Mouse (Mus musculus) liver, adult 10 weeks (tissue): ENCODE results near the gene Speer1. TPM values are rescaled to one million over a fixed set of nuclear protein-coding genes. Genes with fewer than 3 reads are reported as not detected.

ENCODE experiments used
- polyA plus RNA-seq: library from polyadenylated mRNA; stranded (reverse); fragments of 350-450 nt; fragmentation: Illumina TruSeq; extraction: RNeasy Lipid Tissue Mini Kit (QIAGEN cat#74804); gene quantifications from one replicate; pipeline ENCODE4 v1.2.3, GENCODE M21; 2014; ENCODE audit warnings: low read depth, low replicate concordance

Speer1 gene
- not detected for polyA plus RNA-seq

GRCm38 (mm10) chr5:11341216-11341615 is at the start of gene Speer1:
Gene Speer1, plus strand, starts transcription at chr5:11341516.

Other genes with a start within 250 kb of the Speer1 start
- gene Gm8879, start 213.9 kb upstream of the Speer1 start, polyA plus RNA-seq, result not detected
- gene Gm5861, start 158.4 kb upstream of the Speer1 start, polyA plus RNA-seq, result not detected
- gene Gm8890, start 85.5 kb upstream of the Speer1 start, polyA plus RNA-seq, result not detected
- gene Gm8897, start 74.9 kb downstream of the Speer1 start, polyA plus RNA-seq, result not detected
- not detected for gene Gm8906, start 161.2 kb downstream of the Speer1 start, polyA plus RNA-seq